Comparison of ENCODE assay signal across 9 mouse cellular contexts in genomic region chrX:167210319-167210728, GRCm38 (mm10). TPM values are rescaled to one million over a fixed set of nuclear protein-coding genes. Genes with fewer than 3 reads are reported as not detected.
DNase-seq lines count a peak whose midpoint lies in the region; ATAC-seq and TF ChIP-seq lines count a peak whose summit lies in the region.
"Had no signal": no experiment of that assay in that cellular context is flagged by ENCODE, and none has a peak within 500 bp of the region (broad histone marks: within the 10 kb centered on the region; RNA-seq: fewer than 3 reads in every experiment).

No protein-coding gene starts in this region.

- peaks cover 4% of the 10 kb centered on the region; the same call in 1 of the 2 replicates for H3K36me3 ChIP-seq in ES-E14 (ENCODE audit: control insufficient read depth, insufficient read depth, low read length, poor library complexity, severe bottlenecking)
- no peaks in the 10 kb centered on the region for H3K36me3 ChIP-seq in liver, embryonic 12.5 days
- H3K36me3 ChIP-seq in neural tube, embryonic 14.5 days (ENCODE audit: control insufficient read depth, insufficient read depth, low read length): peaks cover 7% of the 10 kb centered on the region; the same call in 1 of the 2 replicates

- peak overlapping the region; percentile 73 for H3K4me2 ChIP-seq in liver, embryonic 12.5 days
- H3K4me2 ChIP-seq in neural tube, embryonic 14.5 days (ENCODE audit: low read depth, low read length): peak overlapping the region; percentile 53

- H3K4me1 ChIP-seq in ES-E14 (ENCODE audit: control insufficient read depth in 2 of 2, insufficient read depth in 2 of 2, low read length in 2 of 2, poor library complexity in 1 of 2): peaks cover 0 to 2% of the 10 kb centered on the region in 2 experiments; a peak in 1 of 4 replicates
- H3K4me1 ChIP-seq in liver, embryonic 12.5 days: 0 out of 2 replicates have a peak, but pooled peaks cover 11% of the 10 kb centered on the region
- no peaks in the 10 kb centered on the region for H3K4me1 ChIP-seq in neural tube, embryonic 14.5 days (ENCODE audit: control insufficient read depth, insufficient read depth, low read length)

- H3K4me3 ChIP-seq in ES-E14 (ENCODE audit: insufficient read depth in 1 of 2, low read depth in 1 of 2, low read length in 2 of 2, poor library complexity in 1 of 2, severe bottlenecking in 1 of 2): no peak overlapping the region
- H3K4me3 ChIP-seq in liver, embryonic 12.5 days: no peak overlapping the region; the same call in 1 of the 2 replicates
- H3K4me3 ChIP-seq in neural tube, embryonic 14.5 days (ENCODE audit: low read depth, low read length): no peak overlapping the region

- H3K27ac ChIP-seq in ES-E14 (ENCODE audit: insufficient read depth, low read depth, low read length, poor library complexity, severe bottlenecking): no peak overlapping the region; the same call in 1 of the 2 replicates
- H3K27ac ChIP-seq in liver, embryonic 12.5 days: 0 out of 2 replicates have a peak overlapping the region, but pooled peaks have one; percentile 30
- H3K27ac ChIP-seq in neural tube, embryonic 14.5 days (ENCODE audit: low read depth, low read length): 0 out of 2 replicates have a peak overlapping the region, but pooled peaks have one; percentile 10

- WGBS in liver, embryonic 12.5 days (ENCODE audit: insufficient replicate concordance): 13% methylated on average over 6 of the region's 6 CpGs
- WGBS in neural tube, embryonic 14.5 days: 36% methylated on average over 6 of the region's 6 CpGs

- peaks cover 30% of the 10 kb centered on the region for H3K27me3 ChIP-seq in liver, embryonic 12.5 days (replicated peaks)
- peaks cover 5% of the 10 kb centered on the region; the same call in 1 of the 2 replicates for H3K27me3 ChIP-seq in neural tube, embryonic 14.5 days (ENCODE audit: control insufficient read depth, insufficient read depth, low read length)

- in situ Hi-C loops in ES-E14 (cut with MboI; ENCODE audit: low sequenced_read_pairs in 2 of 2, unreplicated experiment in 2 of 2): no loop called here

- H3K9ac ChIP-seq in ES-E14 (ENCODE audit: insufficient read depth, low read depth, low read length, poor library complexity, severe bottlenecking): peak overlapping the region; percentile 17; the same call in 1 of the 2 replicates
- no peak overlapping the region for H3K9ac ChIP-seq in liver, embryonic 12.5 days
- H3K9ac ChIP-seq in neural tube, embryonic 14.5 days (replicated peaks; ENCODE audit: low read depth, low read length): no peak overlapping the region

- ATAC-seq in liver, embryonic 12.5 days: no peak
- no peak for ATAC-seq in neural tube, embryonic 14.5 days (ENCODE audit: low read depth)
- ATAC-seq in frontal cortex, adult (ENCODE audit: low TSS enrichment): no peak

- H3K9me3 ChIP-seq in ES-E14 (ENCODE audit: control insufficient read depth, insufficient read depth, low read depth, low read length): no peaks in the 10 kb centered on the region
- no peaks in the 10 kb centered on the region for H3K9me3 ChIP-seq in liver, embryonic 12.5 days (replicated peaks)
- H3K9me3 ChIP-seq in neural tube, embryonic 14.5 days (ENCODE audit: control insufficient read depth, low read length): no peaks in the 10 kb centered on the region

- peak; percentile 8 for DNase-seq in embryo, embryonic 10 days (ENCODE audit: low spot score)
- no peak for DNase-seq in embryo, embryonic 11 days
- no peak for DNase-seq in ES-E14 (ENCODE audit: low read depth, low spot score)
- peak; percentile 35 to 43 for DNase-seq in heart, postnatal 10 days
- DNase-seq in c-Kit-positive CD71-positive TER-119-positive erythroid progenitor cells, embryonic 14.5 days (ENCODE audit: low spot score): no peak

- intact Hi-C loops in heart, postnatal 10 days (cut with DNase I): loop anchor here (5.0 kb wide), 1 partner anchor 483 kb away; no protein-coding TSS in a partner anchor

TF ChIP-seq in ES-E14, 5 proteins besides CTCF, POLR2A, EP300 and RAD21:
- TF ChIP-seq ZC3H11A (IDR thresholded peaks at IDR 0.05; ENCODE audit: borderline replicate concordance, low read depth, low read length): no peak
- no peak for TF ChIP-seq CHD2 (IDR thresholded peaks at IDR 0.05; ENCODE audit: low read depth, low read length)

RNA-seq across cellular contexts. Expression of gene Tmsb4x, which starts 1.2 kb away (rescaled TPM):
- total RNA-seq in ES-E14 (2012; rRNA removed): 594 and 1,131 TPM in 2 replicates
- total RNA-seq in heart, postnatal 10 days (2021): 100 to 1,000 TPM; 782 to 828 TPM
- 1,414 and 1,473 TPM in 2 replicates for polyA plus RNA-seq in liver, embryonic 12.5 days (2016; fragmentation: Nextera tagmentation; extraction: Ambion mirVana)
- 4,521 and 4,960 TPM in 2 replicates for polyA plus RNA-seq in neural tube, embryonic 14.5 days (2014; fragmentation: Nextera tagmentation; extraction: Ambion mirVana)

RNA-seq across cellular contexts. Expression of gene Tlr8, which starts 53.8 kb away (rescaled TPM):
- total RNA-seq in ES-E14 (2012; rRNA removed): not detected in 2 replicates
- total RNA-seq in heart, postnatal 10 days (2021): 1 to 10 TPM; 1.1 to 1.2 TPM
- 0.13 and 0.52 TPM in 2 replicates for polyA plus RNA-seq in liver, embryonic 12.5 days (2016; fragmentation: Nextera tagmentation; extraction: Ambion mirVana)
- 0.10 TPM in 1 of 2 replicates, not detected in the other for polyA plus RNA-seq in neural tube, embryonic 14.5 days (2014; fragmentation: Nextera tagmentation; extraction: Ambion mirVana)
- polyA plus RNA-seq: C2C12 had no signal

Comparison
In these comparisons a context has a peak if more than half of its experiments do, and no peak if none do; other contexts are left out.
1. DNase-seq: peak in embryo, embryonic 10 days (single experiment) and heart, postnatal 10 days (2 of 2); none in embryo, embryonic 11 days (single experiment), ES-E14 (single experiment) and c-Kit-positive CD71-positive TER-119-positive erythroid progenitor cells, embryonic 14.5 days (single experiment).